Mouse (Mus musculus) adrenal gland, postnatal 36 days (tissue): ENCODE data around the gene Itpr1. TPM values are rescaled to one million over a fixed set of nuclear protein-coding genes. Genes with fewer than 3 reads are reported as not detected.
A peak's percentile ranks its signal among the peaks of the same experiment; 100 is the strongest.

Source experiments
- DNase-seq, 2 experiments: peaks; one replicate each; pipeline ENCODE4 v3.0.0; 2021; ENCODE audit warnings: mixed read lengths in 1 of 2
- total RNA-seq, 2 experiments: library from RNA; stranded (reverse); gene quantifications; 2 replicates each; pipeline ENCODE4 v1.2.3; 2021

Itpr1 gene
- total RNA-seq, 2 experiments from 2014 or later = 124 to 167 TPM

DNA sequence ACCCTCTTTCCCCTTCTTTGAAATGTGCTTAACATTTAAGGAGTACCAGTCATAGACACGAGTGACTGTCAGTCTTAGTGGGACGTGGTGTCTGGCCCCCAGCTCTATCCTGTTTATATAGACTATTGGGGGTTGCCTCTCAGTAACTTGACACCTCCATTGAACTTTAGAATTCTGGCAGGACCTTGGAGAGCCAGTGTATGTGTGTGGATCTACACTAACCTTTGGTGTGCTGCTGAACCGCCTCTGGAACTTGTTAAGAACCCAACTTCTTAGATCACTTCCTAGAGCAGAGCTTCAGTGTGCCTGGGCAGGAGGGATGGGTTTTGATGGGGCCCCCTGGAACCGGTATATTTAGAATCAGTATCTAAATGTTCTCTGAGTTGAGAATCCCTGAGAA lies 26.2 kb downstream of the Itpr1 start:
- no peak for DNase-seq

DNA sequence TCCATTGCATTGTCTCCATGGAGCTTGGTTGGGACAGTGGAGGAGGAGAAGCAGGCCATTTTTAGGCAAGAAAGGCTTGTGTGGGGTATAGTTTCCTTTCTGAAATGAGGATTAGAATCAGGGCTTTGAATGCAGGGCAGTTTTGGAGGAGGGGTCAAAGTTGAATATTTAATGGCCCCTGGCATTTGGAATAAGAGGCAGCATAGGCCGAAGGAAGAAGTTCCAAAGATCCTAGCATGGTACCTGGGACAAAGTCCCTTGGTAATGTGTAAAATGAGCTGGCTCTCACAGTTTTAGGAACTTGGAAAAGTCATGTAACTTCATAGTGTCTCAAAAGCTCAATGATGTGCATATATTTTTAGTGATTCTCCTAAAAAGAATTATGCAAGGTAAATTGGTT lies 27.1 kb downstream of the Itpr1 start:
- DNase-seq = no peak

DNA sequence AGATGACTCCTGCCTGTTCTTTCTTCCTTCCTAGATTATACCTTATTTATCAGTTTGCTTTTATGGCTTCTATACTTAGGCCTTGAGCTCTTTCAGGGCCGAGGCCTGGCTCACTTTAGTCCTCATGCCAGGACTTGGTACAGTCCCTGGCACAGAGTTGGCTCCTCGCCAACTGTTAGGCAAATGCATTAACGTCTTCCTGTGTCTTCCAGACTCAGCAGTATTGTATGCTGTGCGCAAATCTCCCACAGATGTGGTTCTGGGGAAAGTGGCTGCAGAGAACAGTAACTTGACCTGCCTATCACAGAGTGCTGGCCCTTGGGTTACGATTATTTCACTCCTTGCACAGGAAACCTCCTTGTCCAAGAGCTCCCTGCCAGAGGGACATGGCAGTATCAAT lies 27.9 kb downstream of the Itpr1 start:
- peak; percentile 72 to 76 for DNase-seq

DNA sequence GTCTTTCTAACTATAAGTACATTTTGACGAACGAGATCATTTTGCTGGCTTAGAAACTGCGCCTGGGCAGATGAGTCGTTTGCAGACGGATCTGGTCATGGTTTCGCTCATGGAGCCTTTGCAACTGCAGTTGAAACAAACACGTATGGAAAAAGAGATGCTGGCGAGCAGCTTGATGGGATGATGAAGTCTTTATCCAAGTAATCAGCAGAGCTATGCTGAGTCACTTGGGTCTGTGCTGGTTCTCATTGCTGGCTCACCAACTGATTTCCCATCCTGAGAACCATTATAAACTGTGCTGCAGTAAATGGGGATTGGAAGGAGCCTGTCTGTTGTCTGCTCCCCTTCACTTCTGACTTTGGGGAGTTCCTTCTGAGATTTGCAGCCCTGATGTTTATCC lies 31.7 kb downstream of the Itpr1 start:
- no peak for DNase-seq

DNA sequence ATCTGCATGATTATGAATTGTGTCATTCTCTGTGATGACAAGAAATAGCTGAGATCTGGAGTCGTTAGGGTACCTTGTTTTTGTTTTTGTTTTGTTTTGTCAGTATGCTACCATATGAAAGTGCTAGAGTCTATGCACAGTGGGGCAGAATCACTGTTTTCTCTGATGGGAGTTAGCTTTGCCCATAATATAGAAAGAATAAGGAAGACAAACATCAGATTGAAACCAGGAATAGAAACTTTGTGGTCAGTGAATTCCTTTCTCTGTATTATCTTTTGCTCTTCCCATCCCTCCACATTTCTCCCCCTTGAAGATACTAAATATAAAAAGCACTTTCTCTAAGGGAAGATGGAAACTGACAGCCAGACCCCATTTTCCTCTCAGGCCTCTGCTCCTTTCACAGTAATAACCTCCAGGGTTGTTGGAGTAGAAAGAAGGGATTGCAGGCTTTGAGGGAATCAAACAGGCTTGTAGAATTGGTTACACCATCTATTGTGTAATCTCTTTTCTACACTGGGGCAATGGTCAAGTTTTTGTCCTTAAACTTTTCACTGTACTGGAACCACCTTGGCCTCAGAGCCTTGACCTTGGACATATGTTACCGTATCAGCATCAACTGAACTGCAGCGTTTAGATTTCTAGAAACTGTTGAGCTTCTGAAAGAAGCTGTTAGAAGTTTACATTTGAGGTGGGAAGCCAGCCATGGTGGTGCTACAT lies 33.6 kb downstream of the Itpr1 start:
- DNase-seq = no peak

DNA sequence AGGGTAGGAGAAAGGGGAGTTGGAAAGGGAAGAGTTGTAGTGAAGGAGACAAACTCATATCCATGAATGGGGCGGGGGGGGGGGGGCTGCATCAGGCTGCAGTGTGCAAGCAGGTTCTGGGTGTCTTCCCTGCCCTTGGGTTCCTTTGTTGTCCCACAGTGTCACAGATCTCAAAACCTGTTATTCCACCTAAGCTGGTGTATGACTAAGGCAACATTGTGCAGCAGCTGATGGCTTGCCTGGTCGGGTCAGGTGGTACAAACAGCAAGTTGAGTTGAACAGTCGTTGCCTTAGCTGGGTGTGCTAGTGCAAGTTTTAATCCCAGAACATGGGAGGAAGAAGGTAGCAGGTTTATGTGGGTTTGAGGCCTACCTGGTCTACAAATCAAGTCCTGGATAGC lies 34.3 kb downstream of the Itpr1 start:
- DNase-seq = no peak

DNA sequence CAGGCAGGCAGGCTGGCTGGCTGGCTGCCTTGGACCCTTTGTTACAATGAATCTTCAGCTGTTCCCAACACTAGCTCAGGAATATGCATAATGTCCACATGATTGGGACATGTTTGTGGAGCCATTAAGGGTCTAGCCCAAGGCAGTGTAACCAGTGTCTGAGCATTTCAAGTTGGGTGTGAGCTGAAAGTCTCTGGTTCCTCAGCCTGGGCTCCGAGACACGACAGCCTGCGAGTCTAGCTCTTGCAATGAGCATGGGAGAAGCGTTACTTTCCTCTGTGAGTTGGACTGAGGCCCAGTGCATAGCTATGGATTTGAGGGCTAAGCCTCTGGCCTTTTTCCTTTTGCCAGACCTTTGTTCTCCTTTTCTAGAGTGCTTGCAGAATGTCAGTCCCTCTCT lies 35.6 kb downstream of the Itpr1 start:
- DNase-seq = peak in 1 of 2 experiments; percentile 35

DNA sequence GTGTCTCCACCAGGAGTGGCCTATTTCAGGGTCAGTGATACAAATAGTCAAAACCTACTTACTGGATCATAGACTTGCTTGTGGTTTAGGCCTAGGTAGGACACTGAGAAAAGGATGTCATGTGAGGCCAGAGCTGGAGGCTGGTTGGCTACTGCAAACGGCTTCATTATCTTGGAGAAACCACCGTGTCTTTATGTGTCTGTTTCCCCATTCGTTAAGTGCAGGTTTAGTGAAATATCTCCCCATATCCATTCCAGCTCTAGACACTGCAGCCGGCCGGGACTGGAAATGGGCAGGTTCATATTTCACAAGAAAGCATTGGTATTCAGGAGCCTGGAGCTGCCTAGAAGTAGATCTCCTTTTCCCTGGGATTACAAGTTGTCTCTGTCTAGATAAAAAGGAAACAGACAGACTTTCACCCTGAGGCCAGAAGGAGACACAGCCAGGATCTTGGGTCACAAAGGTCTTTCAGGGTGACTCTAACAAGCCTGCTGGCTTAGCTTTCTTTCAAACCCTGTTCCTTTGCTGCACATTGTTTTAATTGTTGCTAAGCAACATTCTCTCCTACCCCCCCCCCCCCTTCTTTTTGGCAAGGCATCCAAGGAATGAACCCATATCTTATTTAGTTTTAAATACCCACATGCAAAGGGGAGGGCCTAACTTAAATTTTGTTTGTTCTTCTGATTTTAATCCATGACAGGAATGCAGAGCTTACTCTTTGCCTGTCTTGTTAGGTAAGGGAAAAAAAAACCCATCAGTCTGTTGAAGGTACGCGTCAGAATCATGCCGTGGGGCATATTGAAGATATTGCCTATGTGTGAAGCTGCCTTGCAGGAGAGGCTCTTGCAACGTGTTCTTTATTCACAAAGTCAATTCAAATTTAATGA lies 36.4 kb downstream of the Itpr1 start:
- DNase-seq = no peak

DNA sequence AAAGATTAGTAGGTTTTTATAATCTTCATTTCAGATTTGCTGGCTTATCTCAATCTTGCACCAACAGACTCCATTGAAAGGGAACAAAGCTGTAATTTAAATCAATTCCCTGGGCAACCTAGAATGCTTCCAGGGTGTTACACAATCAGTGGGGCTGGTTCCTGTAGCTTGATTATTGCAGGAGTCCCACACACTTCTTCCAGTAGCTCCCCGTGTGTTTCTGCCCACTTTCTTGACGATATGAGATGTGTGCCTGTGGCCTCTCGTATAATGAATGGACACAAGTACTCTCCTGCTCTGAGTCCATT lies 37.0 kb downstream of the Itpr1 start:
- no peak for DNase-seq

DNA sequence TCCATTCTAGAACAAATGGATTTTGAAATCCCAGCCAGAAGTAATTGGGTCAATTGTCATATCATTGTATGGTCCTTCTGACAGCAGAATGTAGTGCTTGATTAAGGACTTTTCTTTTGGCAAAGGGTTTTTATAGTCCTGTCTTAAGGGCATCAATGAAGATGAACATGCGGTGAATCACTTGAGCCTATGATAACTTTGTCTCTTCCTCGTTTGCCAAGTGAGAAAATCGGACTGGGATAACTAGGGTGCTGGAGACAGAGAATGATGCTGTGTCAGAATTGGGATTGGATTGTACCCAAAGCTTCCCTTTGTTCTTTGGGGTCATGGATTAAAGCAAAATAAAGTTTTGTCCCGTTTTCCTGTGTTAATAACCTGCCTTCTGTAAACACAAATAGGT lies 37.5 kb downstream of the Itpr1 start:
- no peak for DNase-seq

DNA sequence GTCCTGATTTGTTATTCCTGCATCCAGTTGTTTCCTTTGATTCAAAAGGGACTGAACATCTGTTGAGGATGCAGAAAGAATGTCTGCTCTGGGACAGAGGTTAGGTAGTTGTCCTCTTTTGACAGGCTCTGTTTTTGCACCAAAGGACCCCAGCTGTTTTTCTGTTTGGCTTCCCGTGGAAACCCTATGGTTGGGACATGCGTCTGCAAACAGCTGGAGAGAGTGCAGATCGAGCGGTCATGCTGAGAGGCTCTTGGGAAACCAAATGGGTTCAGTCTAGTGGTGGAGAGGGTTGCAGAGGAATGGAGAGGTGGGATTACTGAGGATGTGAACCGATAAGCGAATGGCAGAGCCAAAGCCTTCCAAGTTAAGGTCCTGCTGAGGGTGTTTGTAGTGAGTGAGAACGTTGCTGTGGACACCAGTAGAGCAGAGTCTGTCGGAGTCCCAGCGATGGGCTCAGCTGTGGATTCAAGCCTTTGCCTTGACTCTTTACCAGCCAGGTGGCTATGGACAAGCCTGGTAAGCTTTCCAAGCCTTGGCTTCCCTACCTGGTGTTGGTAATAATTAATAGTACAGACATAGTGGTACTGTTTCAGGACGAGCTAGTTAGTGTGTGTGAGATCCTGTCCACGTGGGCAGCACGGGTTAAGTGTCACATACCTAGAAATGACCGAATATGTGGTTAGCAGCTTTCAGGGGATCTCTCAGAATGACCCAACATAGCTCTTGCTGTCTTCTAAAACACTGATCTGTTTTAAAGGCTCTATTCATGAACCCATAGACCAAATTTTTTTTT lies 39.9 kb downstream of the Itpr1 start:
- DNase-seq = no peak

DNA sequence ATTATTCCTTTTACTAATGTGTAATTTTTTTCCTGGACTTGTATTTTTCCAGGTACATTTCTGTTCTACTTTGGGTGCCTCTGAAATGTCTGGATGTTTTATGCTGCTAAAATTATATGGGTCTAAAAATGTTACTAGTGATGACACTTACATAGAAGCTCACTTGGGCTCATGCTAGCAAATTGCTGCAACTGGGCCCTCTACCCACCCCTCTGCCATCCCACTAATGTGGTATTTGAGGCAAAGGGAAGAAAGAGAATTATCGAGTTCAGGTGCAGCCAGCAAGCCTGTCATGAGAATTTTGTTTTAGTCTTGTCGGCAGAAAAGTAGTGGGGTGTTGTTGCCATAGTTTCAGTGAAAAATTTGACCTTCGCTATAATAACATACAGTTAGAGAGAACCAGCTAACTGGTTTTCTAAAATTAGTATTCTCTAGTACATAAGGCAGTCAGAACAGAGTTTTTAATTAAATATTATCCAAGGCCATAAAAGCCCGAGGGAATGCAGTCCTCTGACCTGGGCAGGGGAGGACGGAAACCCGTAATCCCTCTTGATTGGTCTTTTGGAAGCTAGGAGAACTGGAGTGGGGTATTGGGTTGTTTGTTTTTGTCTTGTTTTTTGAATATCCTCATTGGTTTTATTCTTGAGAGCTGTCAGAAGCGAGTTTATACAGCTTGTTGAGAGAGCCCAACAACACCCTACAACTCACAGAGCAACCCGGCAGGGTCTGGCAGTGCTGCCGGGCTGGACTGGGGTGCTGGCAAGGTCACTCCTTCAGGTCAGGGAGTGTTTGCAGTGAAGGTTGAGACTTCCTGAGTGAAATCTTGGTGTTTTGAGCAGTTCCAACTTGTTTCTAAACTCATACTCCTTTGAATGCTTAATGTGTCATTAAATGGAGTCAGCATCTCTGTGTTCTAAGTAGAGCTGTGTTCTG lies 41.5 kb downstream of the Itpr1 start:
- no peak for DNase-seq

DNA sequence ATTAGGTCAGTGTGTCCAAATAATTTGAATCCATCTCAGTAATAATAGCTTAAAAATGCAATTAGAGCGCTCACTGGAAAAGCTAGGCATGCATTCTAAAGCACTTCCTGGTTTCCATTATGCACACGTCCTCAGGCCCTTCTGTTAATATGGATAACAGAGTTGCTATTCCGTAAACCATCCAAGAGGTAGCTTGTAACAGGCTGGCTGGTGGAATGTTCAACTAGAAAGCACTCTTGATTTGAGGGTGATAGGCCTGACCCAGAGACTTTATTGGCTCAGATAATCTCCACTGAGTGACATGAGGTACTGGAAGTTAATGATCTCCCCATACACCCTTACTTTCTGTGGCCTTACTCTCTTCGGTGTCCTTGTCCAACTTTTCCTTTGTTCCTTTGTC lies 43.0 kb downstream of the Itpr1 start:
- no peak for DNase-seq

DNA sequence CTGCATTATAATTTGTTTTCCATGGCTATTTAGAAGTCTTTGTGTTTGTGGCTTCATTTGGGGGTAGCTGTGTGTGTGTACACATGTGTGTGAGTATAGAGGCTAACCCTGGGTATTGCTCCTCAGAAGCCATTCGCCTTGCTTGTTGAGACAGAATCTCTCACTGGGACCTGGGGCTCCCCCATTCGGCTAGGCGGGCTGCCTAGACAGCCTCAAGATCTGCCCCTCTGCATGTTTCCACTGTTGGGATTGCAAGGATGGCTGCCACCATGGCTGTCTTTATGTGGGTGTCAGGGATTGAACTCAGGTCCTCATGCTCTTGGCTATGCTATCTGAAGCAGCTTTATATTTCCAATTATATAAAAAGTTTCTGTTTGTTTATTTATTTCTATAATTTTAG lies 44.3 kb downstream of the Itpr1 start:
- no peak for DNase-seq

DNA sequence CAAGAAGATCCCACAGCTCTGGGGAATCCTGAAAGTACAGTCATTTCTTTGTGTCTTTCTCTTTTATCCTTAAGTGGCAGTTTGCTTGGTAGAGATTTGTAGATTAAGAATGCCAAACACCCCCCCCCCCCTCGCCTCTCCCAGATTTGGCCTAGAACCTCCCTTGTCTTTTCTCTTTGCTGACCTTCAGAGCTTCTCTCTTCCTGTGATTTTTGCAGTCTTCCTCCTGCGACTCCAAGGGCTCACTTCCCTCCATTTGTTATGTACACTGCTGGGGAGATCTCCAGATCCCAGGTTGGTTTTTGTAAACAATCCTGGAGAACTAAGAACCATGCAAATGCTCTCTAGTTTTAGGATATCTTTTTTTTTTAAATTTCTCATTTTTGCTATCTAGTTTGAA lies 45.7 kb downstream of the Itpr1 start:
- no peak for DNase-seq

DNA sequence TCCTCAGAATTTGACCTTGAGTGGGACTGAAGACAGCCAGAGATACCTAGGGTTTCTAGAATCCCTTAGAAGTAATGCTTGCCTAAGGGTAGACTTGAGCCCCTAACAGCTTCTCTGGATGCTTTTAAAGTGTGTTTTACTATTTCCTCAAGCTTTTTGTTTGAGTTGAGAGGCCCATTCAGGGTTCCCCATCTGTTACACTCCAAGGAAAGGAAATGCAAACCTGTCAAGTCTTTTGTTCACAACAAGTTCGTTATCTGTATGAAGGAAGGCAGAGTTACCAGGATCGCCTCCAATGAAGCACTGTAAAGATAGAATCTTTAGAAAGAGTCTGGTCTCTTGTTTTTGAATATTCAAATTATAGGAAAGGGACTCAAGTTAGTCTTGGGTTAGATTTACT lies 46.8 kb downstream of the Itpr1 start:
- DNase-seq = no peak

DNA sequence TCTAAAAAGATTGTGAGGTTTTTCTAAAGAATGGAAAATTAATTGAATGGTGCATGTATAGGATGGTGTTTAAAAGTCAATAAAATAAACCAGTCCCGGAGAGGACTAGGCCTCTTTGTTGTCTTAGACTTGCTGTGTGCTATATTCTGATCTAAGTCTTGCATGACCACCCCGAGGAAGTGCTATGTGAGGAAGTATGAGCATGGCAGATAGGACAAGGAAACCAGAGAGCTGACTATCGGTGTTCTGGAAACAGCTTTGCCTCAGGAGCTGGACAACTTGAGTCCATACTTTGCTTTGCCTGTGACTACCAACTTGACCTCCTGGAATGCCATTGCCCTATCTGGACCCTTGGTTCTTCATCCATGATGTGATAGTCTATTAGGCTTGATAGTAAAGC lies 48.6 kb downstream of the Itpr1 start:
- DNase-seq = no peak

DNA sequence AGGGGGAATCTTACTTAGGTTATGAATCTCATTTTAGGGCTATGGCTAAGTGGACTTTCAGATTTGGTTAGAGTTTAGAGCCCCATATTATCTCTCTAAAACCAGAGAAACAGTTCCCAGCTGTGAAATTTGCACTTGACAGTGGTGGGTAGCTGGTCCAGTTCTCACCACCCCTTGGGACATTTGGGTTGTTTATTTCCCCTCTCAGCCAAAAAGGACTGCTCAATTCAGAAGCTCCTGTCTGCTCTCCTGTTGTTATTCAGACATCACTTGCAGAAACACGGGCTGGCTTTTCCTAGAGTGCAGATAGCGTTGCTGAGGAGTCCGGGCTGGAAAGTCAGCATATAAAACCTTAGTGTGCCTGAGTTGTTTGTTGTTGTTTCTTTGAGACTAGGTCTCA lies 51.3 kb downstream of the Itpr1 start:
- DNase-seq = no peak

DNA sequence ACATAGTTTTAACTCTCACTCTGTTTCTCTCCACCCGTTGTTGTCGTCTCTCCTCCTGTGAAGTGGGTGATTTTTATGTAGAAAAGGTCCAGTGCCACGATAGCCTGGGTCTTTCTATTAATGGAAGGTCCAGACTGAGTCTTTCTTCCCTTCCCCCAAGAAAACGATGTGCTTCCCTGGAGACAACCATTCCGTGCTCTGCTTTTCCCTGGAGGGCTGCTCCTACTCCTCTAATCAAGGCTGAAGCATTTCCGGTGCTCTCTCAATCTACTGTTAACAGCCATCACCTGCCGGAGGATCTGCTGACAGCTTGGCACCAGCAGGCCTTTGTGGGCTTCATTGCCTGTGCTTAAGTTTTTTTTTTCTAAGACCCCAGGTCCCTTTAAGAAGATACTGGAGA lies 60.6 kb downstream of the Itpr1 start:
- no peak for DNase-seq

DNA sequence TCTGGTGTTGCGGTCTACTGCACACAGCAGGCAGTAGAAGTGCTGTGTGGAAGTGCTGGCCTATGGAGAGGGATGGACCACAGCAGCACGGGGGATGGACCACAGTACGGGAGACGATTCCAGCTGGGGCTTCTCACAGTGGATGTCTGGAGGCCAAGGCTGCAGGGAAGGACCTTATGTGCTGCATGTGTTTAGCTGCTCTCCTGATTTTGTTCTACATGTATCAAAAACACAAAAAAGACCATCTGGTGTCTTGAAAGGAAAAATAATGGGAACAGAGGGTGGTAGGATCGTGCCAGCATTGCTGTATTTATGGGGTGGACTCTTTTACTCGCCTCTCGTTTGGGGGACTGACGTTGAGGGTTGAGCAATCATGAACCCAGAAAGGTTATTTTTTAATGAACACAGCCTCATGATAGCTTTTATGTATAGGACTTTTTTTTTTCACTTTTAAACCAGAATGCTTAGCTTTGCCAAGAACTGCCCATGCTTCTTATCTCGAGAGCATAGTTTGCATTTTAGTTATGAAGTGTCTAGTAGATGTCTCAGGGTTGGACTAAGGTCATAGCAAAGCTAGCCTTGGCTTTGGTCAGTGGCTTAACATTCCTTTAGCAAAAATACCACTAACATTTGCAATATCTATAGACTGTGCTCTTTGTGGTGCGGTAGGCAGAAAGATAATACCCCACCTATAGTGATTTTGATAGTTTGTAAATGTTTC lies 61.6 kb downstream of the Itpr1 start:
- DNase-seq = no peak

DNA sequence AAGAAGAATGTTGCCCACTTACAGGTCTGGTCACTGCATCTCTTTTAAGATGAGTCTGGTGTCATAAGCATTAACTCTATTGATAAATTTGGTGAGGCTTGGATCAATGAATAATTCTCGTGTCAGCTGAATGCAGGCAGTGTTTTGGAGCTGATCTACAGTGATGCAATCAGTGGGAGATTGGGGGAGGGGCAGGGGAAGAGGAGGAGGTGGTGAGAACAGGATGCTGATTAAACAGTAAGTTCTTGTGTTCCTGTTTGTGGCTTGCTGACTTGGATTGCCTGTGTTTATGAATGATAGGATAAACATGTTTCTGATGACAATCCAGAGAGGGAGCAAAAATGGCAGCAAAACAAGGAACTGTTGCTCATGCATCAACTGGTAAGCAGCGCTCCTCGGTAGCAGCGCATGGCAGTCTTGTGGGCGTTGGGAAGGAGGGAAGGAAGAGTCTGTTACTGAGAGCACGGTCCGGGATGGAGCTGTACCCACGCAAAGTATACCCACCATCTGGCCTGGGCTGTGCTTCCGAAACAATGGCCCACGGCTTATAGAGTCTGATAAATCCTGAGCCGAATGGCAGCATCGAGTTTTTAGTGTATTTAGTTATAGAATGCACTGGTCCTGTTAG lies 64.1 kb downstream of the Itpr1 start:
- peak; percentile 8 to 46 for DNase-seq
